Mouse (Mus musculus): ENCODE measurements around the gene Alpk3. TPM values are rescaled to one million over a fixed set of nuclear protein-coding genes. Genes with fewer than 3 reads are reported as not detected.

The Alpk3 gene
- total RNA-seq, 4 experiments from 2014 or later, result 138 to 167 (median 145) TPM

GRCm38 (mm10) chr7:81074546-81074945, 17.1 kb downstream of the Alpk3 start:
- no peak for DNase-seq (ENCODE audit: low spot score)

- no peak for DNase-seq (ENCODE audit: low spot score)
These were observed 17.9 kb downstream of the Alpk3 start for GRCm38 (mm10) chr7:81075299-81075698.

- no peak for DNase-seq (ENCODE audit: low spot score)
These were observed 18.3 kb downstream of the Alpk3 start for GRCm38 (mm10) chr7:81075732-81076131.

- peak; percentile 62 for DNase-seq (ENCODE audit: low spot score)
These were observed 19.6 kb downstream of the Alpk3 start for GRCm38 (mm10) chr7:81077009-81077408.

- DNase-seq (ENCODE audit: low spot score), result peak; percentile 54
These were observed 21.3 kb downstream of the Alpk3 start for GRCm38 (mm10) chr7:81078740-81079139.

- DNase-seq (ENCODE audit: low spot score), result no peak
These were observed 36.1 kb downstream of the Alpk3 start for GRCm38 (mm10) chr7:81093420-81093965.

GRCm38 (mm10) chr7:81094104-81094757, 36.8 kb downstream of the Alpk3 start:
- no peak for DNase-seq (ENCODE audit: low spot score)

GRCm38 (mm10) chr7:81100341-81100740, 42.9 kb downstream of the Alpk3 start:
- no peak for DNase-seq (ENCODE audit: low spot score)

- no peak for DNase-seq (ENCODE audit: low spot score)
These were observed 45.5 kb downstream of the Alpk3 start for GRCm38 (mm10) chr7:81102854-81103253.

- DNase-seq (ENCODE audit: low spot score), result peak; percentile 31
These were observed 48.1 kb downstream of the Alpk3 start for GRCm38 (mm10) chr7:81105525-81105924.

GRCm38 (mm10) chr7:81108226-81108625, 50.8 kb downstream of the Alpk3 start:
- no peak for DNase-seq (ENCODE audit: low spot score)

- DNase-seq (ENCODE audit: low spot score), result peak; percentile 91
These were observed 52.6 kb downstream of the Alpk3 start for GRCm38 (mm10) chr7:81109717-81110651.

- no peak for DNase-seq (ENCODE audit: low spot score)
These were observed 53.4 kb downstream of the Alpk3 start for GRCm38 (mm10) chr7:81110791-81111190.

- no peak for DNase-seq (ENCODE audit: low spot score)
These were observed 54.3 kb downstream of the Alpk3 start for GRCm38 (mm10) chr7:81111729-81112128.

- DNase-seq (ENCODE audit: low spot score), result no peak
These were observed 55.4 kb downstream of the Alpk3 start for GRCm38 (mm10) chr7:81112686-81113360.

- DNase-seq (ENCODE audit: low spot score), result no peak
These were observed 57.2 kb downstream of the Alpk3 start, which contains the start of gene Slc28a1 for GRCm38 (mm10) chr7:81114555-81114954. TSS of gene Slc28a1 (plus strand) at chr7:81114799.

- DNase-seq (ENCODE audit: low spot score), result no peak
These were observed 63.7 kb downstream of the Alpk3 start for GRCm38 (mm10) chr7:81121099-81121498.

- no peak for DNase-seq (ENCODE audit: low spot score)
These were observed 65.4 kb downstream of the Alpk3 start for GRCm38 (mm10) chr7:81122808-81123207.

GRCm38 (mm10) chr7:81123553-81123952, 66.2 kb downstream of the Alpk3 start:
- no peak for DNase-seq (ENCODE audit: low spot score)

GRCm38 (mm10) chr7:81124773-81125172, 67.4 kb downstream of the Alpk3 start:
- peak; percentile 71 for DNase-seq (ENCODE audit: low spot score)

- DNase-seq (ENCODE audit: low spot score), result no peak
These were observed 68.1 kb downstream of the Alpk3 start for GRCm38 (mm10) chr7:81125215-81126175.
